Mouse (Mus musculus): Measurements from ENCODE around the gene 1190002N15Rik. TPM values are rescaled to one million over a fixed set of nuclear protein-coding genes. Genes with fewer than 3 reads are reported as not detected.

The 1190002N15Rik gene
- 10 to 100 TPM; 26.0 to 35.1 TPM for polyA plus RNA-seq (2017; shearing (Covaris generic))

DNA sequence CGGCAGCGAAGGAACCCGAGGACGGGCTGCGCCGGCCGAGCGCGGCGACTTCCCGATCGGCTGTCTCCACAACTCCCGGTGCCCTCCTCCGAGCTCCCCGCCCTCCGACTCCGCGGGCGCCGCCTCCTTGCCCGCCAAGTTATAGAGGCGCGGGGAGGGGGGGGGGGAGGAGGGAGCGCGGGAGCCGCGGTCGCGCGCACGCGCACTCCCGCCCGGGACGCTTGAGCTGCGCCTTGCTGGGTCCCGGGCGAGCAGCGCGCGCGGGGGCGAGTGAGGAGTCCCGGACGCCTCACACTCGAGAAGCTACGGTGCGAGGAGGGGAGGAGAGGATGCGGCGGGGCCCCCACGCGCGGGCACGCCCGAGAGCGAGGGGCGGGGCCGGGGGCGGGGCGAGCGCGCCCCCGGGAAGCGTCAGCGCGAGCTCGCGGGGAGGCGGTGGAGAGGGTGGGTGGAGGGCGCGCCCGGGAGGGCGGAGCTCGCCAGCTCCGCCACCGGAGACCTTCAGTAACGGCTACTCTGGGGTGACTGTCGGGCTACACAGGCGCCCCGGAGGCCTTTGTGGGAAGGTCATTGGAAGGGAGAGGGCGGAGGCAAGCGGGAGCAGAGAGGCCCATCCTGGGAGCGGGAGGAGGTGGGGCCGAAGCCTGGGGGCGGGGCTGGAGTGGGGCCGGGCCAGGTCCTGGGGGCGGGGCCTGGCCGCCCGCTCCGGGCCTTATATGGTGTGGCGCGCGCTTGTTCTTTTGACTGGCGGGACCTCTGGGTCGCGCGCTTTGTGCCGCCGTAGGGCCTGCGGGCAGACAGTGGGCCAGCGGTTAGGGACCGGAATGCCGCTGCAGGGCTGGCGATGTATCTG is at the start of gene 1190002N15Rik:
Gene 1190002N15Rik, minus strand, starts transcription at position 112 of the 853 bp plus-strand sequence.

Other genes starting within 250 kb of the 1190002N15Rik start
- gene Slc9a9, start 131.8 kb upstream of the 1190002N15Rik start, polyA plus RNA-seq (2017; shearing (Covaris generic)) = 10 to 100 TPM; 53.9 to 67.1 TPM